Mouse (Mus musculus) forelimb bud, embryonic 11.5 days (tissue): ENCODE data around the gene Cbfa2t3.
A peak's percentile ranks its signal among the peaks of the same experiment; 100 is the strongest.

ENCODE experiments used
- DNase-seq: peaks from one replicate; pipeline ENCODE4 v3.0.0-alpha.2; 2012; ENCODE audit warnings: low read depth, low spot score

Gene Cbfa2t3

DNA sequence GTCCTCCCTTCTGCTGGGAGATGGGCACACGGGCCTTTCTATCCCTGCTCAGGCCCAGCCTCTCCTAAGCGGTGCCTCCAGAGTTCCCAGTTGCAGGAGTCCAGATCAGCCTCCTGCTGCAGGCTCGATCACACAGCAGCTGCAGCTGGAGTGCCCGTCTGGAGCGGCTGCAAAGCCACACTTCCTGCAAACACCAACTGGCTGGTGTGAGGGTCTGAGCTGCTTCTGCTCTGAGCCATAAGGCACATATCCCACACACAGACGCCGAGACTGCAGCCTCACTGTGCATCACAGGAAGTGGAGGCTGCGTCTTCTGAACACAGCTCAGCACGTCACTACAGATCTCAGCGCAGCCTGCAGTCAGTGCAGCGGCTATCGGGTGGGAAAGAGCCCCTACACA, 32.1 kb downstream of the Cbfa2t3 start:
- DNase-seq: no peak

DNA sequence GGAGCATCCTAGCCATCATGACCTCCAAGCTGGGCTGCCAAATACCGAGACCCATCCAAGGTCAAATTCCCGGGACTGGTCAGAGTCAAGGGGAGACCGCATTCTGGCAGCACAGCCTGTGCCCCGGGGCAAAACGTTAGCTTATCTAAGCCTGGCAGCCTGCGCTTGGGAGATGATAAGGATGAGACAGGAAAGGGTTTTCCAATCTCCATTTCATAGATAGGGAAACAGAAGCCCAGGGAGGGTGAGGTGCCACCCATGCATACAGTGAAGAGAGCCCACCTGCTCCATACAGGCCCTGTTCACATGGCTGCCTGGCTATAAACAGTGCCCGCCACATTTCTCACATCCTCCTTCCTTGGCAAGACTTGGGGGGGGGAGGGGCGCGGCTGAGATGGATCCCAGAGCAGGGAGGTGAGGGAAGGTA, 32.6 kb downstream of the Cbfa2t3 start:
- DNase-seq: no peak

DNA sequence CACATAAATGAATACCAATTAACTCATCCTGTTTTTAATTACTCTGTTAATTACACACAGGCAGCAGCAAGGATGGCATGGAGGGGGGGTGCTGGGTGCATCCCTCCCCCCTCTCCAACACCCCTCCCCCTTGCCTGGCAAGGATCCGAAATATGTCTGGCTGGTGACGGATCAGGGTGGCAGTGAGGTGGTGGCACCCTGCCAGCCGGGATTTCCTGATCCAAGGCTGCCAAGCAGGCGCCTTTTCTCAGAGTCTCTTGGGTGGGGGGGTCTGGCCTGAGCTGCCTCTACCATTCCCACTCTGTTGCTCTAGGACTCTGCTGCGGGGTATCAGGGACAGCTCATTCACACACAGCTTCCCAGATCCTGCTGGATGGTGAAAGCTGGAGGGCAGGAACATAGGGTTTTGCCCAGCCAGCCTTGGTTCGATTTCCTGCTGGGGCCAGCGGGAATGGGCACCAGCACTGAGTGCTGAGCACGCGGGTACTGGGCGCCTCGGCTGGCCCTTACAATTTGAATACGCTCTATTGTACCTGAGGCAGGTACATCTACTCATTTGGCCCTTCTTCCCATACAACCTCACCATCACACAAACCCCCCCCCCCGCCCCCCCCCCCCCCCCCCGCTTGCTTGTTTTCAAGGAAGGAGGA, 33.1 kb downstream of the Cbfa2t3 start:
- no peak for DNase-seq

DNA sequence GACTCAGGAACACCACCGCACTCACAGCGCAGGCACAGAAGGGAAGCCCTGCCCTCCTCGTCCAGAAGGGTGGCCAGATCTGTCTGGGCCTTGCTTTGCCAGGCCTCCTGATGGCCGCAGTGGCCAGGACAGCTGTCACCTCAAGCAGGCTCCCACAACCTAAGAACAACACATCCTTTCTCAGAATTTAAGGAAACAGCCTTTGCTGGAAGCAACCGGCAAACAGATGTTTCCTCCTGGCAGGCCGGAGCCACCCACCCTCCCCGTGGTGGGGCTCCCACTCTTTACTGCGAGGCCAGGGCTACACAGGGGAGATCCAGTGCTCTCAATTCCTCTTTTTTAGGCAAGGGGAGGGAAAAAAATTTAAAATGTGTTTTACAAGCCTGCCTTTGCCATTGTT, 33.7 kb downstream of the Cbfa2t3 start:
- peak; percentile 73 for DNase-seq

DNA sequence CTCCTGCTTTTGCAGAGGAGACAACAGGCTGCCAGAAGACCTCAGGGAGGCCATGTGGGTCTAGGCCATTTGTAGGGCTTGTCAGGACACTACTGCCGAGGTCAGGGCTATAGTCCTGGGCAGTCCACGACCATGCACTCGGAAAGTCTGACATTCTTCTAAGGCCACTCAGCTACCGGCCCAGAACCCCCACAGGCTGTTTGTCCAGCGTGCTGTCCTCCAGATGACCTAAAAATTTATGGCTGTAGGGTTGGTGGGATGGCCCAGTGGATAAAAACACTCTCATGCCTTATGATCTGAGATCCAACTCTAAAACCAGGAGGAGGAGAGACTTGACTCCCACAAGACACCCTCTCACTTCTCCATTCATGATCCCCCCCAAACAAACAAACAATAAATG, 35.2 kb downstream of the Cbfa2t3 start:
- DNase-seq: no peak

DNA sequence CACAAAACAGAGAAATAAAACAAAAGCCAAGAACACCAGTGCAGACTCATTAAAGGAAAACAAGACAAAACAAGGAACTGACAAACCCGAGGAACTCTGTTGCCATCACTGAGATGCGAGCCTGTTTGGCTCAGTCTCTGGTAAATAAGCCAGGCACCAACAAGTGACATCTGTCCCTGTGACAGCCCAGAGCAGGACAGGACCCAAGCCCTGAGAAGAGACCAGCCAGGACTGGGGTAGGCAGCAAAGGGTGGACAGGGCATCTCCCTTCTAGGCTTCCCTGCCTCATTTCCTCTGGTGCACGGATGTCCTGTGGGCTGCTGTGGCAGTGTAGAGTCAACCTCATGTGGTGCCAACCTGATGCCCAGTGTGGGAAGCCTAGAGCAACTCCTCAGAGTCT, 35.8 kb downstream of the Cbfa2t3 start:
- no peak for DNase-seq

DNA sequence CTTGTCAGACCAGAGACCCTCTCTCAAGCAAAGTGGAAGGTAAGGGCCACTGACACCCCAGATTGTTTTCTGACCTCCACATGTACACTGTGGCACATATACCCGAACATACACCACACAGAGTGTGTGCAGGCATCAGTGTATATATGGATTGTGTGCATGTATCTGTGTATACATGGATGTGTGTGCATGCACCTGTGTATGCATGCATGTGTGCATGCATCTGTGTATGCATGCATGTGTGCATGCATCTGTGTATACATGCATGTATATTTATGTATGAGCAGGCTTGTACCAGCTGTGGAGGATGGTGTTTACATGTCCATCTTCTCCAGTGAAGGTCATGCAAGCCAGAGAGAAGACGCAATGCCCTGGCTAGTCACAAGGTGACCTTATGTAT, 37.0 kb downstream of the Cbfa2t3 start:
- DNase-seq: no peak

DNA sequence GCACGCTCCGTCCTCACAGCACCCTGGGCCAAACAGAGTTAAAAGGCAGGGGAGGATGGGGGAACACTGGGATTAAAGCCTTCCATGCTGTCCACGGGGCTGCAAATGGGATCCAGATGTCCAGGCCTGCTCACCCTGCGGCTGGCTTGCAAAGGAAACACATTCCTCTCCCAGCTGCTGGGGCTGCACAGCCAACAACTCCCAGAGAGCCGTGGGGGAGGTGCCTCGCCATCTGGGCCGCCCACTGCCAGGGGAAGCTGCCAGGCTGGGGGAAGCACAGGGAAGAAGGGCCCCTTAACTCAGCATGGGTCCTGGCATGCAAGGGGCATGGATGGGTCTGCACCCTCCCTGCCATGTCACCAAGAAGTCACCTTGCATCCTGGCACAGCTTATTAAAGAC, 37.8 kb downstream of the Cbfa2t3 start:
- peak; percentile 95 for DNase-seq

DNA sequence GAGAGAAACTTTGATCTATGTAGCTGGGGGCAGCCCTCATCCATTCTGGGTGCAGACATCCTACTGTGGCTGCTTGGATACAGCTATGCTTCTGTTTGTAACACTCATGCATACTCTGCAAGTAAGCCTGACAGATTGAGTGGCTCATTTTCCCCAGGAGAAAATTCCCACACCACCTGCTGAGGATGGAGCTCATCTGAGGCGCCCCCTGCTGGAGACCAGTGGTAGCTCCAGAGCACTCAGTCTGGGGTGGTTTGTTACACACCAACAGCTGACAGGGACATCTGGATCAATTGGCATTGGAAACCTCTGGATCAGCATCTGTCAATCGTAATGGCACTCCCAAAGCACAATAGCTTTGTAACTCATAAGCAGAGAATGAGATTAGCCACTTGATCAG, 38.9 kb downstream of the Cbfa2t3 start:
- DNase-seq: no peak

DNA sequence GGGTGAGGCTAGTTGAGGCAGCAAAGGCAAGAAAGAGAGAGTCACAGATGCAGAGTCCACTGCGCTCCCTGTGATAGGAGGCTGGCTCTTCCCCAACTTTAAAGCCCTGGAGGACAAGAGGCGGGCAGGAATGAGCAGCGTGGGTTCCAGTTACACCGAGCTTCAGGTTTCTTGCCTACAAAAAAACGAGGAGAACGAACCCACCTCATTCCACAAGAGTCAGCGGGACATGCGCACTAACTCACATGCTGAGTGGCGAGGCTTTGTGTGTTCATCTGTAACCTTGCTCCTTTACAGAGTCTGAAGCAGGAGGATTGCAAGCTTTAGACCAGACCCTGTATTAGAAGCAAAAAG, 40.1 kb downstream of the Cbfa2t3 start:
- DNase-seq: no peak

DNA sequence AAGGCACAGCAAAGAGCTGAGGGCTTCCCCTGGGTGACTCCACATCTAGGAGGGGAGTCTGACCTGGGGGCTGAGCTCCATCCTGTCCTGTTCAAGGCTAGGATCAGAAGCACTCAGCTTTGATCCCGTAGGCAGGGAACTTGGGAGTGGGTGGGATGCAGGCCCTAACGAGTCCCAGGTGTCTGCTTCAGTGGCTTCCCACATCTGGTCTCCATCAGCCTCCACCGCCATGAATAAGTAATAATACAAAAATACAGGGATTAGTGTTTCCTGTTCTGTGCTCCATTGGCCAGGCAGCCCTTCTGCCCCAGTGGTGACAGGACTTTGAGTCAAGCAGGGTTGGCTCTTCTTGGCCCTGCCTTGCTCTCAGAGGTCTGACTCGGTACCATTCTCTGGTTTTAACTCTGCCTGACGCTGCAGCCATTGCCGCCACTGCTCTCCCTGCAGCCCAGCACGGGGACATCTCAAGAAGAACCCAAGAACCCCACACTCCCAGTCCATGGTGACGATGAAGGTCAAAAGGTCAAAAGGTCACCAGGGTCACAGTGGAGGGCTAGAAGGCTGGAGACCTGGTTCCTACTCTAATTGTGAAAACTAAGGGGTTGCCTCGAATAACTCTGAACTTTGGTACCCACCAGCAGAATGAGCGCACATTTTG, 40.6 kb downstream of the Cbfa2t3 start:
- DNase-seq: peak; percentile 89

DNA sequence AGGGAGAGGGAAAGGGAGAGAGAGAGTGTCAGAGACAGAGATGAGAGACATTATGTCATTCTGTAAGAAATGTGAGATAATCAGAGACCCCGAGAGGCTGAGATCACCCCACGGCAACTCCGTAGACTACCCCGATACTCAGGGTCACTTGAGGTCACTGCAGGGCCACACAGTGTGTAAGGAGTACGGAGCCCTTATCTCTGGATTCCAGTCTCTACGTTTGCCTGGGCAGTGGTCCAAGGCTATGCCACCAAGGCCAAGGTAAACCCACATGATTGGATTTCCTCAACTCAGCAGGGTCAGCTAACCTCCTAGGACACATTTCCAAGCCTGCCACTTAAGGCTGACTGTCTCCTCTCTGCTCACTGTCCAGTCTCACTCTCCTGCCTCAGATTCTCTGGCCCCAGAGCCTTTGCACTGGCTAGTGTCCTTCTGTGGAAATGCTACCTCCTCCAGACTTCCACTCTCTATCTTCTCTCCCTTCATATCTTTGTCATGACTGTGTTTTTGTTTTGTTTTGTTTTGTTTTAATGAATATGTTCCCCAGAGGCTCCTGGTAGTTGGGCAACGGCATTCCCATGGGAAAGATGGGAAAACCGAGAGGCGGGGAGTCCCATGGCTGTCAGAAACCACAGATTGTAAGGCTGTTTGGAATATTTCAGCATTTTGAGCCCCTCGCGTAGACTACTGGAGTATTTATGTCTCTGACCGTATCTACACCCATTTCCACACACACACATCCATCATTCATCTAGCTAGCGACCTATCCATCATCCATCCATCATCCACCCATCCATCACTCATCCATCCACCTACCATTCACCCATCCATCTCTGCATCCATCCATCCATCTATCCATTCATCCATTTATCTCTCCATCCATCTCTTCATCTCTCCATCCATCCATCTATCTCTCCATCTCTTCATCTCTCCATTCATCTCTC, 42.6 kb downstream of the Cbfa2t3 start:
- DNase-seq: no peak

DNA sequence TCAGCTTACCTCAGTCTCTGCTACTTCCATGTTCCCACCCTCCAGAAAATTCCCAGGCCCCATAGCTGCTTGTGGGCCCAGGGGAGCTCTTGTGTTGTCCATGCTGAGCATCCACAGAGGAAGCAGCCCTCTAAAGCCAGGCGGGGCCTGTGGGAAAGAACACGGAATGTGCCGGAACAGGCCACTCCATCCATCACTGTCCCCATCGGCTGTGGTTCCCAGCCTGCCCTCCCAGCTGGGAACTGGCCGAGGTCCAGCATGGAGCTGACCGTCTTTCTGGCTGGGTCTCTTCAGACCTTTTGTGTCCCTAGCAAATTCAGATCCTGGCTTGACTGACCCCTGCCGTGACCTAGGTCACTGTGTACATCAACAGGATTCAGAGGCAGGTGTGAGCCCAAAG, 44.1 kb downstream of the Cbfa2t3 start:
- no peak for DNase-seq

DNA sequence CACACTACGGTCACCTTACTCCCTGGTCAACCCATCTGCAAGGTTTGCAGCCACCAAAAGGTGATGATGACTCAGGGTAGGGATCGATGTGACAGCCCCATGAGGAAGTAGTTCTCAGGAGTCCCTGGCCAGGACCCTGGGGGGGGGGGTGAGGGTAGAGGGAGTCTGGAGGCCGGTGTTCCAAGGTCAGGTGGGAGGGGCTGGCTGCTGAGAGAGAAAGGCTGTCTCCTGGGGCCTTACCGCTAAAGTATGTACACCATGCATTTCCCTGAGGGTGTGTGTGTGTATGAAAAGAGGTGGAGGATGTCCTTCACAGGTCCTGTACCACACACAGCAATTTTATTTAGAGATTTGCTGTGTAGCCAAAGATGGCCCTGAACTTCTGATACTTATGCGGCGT, 46.3 kb downstream of the Cbfa2t3 start:
- no peak for DNase-seq

DNA sequence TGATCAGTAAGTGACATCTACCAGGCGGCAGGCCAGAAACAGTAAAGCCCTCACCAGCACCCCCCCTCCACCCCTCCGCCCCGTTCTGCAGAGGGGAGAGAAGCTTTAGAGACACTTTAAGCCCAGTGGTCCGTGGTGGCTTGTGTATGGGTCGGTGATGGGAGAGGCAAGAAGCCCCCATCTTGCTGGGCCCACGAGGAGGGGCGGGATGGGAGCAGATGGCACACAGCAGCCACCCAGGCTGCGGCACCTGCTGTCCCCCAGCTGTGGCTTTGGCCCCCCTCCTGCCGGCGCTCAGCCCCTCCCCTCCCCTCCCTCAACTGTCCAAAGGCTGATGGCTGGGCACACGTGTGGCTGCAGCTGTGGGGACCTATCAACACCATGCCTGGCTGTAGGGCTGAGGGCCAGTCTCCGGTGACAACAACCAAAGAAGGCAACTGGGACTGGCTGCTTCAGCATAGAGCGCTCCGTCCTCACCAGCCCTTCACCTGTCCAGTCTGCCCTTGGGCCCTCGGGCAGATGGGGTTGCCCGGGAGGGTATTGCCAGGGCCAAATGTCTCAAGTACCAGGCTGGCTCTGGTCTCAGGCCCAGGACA, 47.5 kb downstream of the Cbfa2t3 start:
- DNase-seq: no peak

DNA sequence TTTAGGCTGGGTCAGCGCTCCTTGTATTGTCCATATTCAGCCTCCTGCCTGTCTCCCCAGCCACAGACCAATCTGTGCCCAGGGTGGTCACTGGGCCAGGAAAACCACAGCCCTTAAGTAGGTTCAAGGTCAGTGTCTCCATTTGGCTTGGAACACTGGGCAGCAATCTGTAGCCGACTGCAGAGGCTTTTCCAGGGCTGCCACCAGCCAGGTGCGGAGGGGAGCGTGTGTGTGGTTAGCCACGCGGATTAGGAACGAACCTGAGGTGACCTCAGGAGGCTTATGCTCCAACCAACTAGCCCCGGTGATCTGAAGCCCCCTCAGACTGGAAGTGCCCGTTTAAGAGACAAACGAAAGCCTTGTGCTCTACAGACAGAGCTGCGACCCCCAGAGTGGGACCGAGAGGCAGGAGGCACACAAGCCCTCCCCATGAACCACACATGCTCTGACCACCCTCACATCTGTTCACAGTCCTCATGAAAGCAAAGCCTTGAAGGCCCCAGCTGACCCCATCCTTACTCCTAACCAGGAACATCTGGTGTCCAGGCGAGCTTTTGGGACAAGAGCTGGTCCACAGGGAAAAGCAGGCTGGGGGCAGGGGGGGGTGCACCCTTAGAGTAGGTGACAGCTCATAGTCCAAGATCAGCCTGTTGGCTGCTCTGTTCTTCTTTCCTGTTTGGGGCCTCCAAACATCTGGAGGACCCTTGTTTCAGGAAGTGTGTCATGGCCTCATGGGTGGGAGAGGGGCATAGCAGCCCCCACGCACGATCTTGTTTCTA, 50.5 kb downstream of the Cbfa2t3 start:
- DNase-seq: peak; percentile 47

DNA sequence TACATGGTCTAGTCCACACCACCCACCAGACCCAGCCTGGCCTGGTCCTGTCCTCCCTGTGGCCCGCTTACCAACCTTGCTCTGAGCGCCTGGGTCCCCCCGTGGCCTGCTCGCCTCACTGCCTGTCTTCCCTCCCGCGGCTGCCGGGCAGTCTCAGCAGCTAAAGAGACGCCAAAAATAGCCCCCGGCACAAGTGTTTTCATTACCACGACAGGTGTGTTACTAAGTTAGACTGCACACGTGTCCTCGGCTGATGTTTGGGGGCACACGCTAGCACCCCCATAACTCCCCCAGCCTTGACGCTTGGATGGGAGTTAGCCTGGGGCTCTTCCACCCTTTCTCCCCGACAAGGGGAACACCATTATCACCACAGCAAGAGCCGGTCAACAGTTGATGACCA, 52.6 kb downstream of the Cbfa2t3 start:
- no peak for DNase-seq

DNA sequence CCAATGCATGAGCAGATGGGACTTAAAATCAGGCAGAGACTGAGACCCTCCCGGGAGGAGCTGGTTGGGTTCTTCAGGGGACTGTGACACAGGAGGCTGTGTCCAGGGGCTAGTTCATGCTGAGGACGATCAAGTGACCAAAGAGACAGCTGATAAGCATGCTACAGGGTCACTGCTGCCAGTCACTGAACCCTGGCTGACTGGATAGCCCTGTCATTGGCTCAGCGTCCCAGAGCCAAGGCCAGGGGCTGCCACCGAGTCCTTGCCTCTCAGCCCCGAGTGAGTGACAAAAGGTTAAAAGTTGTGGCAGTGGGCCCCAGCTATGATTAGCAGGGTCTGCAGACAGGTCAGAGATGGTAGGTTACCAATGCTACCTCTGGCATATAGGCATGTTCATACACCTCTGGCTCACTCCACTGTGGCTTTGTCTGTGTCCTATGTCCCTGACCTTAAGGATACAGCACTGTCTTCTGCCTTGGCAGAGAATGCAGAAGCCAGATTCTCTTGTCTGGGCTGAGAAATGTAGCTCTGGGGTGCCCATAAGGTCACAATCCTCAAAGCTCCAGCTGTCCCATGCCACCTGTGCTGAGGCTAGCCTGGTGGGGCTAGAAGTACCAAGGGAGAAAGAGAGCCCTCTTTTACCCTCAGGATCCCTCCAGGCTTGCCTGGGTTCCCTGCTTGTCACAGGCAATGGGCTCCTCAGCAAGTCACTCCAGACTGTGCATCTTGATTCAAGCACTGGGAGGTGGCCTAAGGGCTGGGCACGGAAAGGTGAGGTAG, 54.5 kb downstream of the Cbfa2t3 start:
- no peak for DNase-seq

DNA sequence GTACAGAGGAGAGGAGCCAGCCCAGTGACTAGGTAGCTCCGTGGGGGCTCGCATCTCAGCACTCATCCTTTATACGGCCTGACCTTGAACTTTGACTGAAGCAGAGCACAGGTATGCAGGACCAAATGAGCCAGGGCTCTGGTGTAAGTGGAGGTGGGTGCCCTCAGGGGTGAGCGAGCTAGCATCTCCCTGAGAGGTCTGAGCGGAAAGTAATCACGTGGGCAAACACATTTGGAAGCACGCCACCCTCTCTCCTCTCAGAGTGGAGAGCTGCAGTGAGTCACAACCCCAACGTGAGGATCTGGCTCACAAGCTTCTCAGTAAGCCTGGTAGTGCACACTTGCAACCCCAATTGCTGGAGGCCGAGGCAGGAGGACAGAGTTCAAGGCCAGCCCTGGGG, 56.8 kb downstream of the Cbfa2t3 start:
- no peak for DNase-seq

DNA sequence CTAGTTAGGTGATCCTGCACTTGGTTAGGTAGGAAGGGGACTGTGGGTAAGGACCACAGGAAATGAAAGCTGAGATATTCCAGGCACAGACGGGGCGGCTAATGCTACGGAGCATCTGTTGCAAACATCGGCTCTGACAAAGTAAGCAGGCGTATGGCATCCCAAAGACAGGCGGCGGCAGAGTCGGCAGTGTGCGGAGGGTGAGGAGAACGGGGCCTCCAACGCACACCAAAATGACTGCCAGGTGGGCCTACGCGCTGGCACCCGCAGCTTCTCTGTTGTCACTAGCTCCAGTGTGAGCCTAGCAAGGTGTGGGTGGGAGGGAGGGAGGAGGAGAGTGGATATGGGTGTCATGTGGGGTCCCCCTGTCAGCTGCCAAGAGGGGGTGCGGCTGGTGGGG, 57.5 kb downstream of the Cbfa2t3 start:
- DNase-seq: no peak

DNA sequence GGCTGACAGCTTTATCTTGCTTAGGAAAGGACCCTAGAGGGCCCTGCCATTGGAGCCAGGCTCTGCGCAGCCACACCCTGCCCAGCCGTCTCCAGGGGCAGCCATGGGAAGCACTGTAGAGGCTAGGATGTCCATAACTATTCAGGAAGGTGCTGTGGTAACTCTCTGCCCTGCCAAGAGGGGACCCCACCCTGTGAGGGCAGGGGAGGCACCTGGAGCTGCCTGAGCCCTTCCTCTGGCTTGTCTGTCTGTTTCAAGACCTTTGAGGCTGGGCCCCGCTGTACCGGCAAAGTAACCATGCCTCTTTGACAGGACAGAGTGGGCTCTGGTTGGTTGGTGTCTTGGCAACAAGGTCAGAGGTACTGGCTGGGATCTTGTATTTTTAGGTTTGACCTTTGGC, 58.1 kb downstream of the Cbfa2t3 start:
- DNase-seq: no peak
